Mouse (Mus musculus) ES-E14 (cell line): ENCODE measurements around the gene Car4.

Experiments used
- CHD2 ChIP-seq: IDR thresholded peaks from 2 replicates; pipeline ENCODE4 v1.6.1; 2014; ENCODE audit warnings: mild to moderate bottlenecking, low read depth, low read length, inconsistent platforms
- HCFC1 ChIP-seq: IDR thresholded peaks from 2 replicates; pipeline ENCODE4 v1.6.1; 2012; ENCODE audit warnings: low read length, inconsistent platforms, borderline replicate concordance; ENCODE audit not compliant: insufficient read depth
- MAFK ChIP-seq: IDR thresholded peaks from 2 replicates; pipeline ENCODE4 v1.6.1; 2014; ENCODE audit warnings: mild to moderate bottlenecking, low read depth, low read length, inconsistent platforms; ENCODE audit not compliant: insufficient read depth
- ZC3H11A ChIP-seq: IDR thresholded peaks from 2 replicates; pipeline ENCODE4 v1.6.1; 2012; ENCODE audit warnings: low read depth, mild to moderate bottlenecking, inconsistent platforms, low read length, borderline replicate concordance
- ZNF384 ChIP-seq: IDR thresholded peaks from 2 replicates; pipeline ENCODE4 v1.6.1; 2012; ENCODE audit warnings: low read depth, low read length, inconsistent platforms

GRCm38 (mm10) chr11:84967113-84967512 lies 9.5 kb downstream of the Car4 start:
- TF ChIP-seq ZC3H11A = no peak
- TF ChIP-seq MAFK = no peak
- TF ChIP-seq HCFC1 = no peak
- no peak for TF ChIP-seq ZNF384
- TF ChIP-seq CHD2 = no peak
